Mouse (Mus musculus) stomach, postnatal 0 days (tissue): Measurements from ENCODE around the gene Ap3b1. TPM values are rescaled to one million over a fixed set of nuclear protein-coding genes. Genes with fewer than 3 reads are reported as not detected.
A peak's percentile ranks its signal among the peaks of the same experiment; 100 is the strongest.

Experiments
- ATAC-seq: fragments of 200-750 bp; cut with Nextera tagmentation; 2 replicates; pipeline ENCODE4 v1.8.0; 2017; ENCODE audit not compliant: low FRiP score, low TSS enrichment
- DNase-seq: peaks from one replicate; pipeline ENCODE4 v3.0.0-alpha.2; 2016; ENCODE audit warnings: low spot score
- H3K27ac ChIP-seq: fragments of 300-500 bp; sonication (generic); replicated peaks from 2 replicates; pipeline ENCODE4 v1.5.1; 2014; ENCODE audit warnings: mild to moderate bottlenecking, control low read depth
- H3K27me3 ChIP-seq: fragments of 300-500 bp; sonication (generic); 2 replicates; pipeline ENCODE4 v1.6.1; 2014; ENCODE audit warnings: low read length; ENCODE audit not compliant: control insufficient read depth, insufficient read depth
- H3K36me3 ChIP-seq: fragments of 300-500 bp; sonication (generic); 2 replicates; pipeline ENCODE4 v1.6.1; 2014; ENCODE audit warnings: low read length, mixed read lengths; ENCODE audit not compliant: control insufficient read depth, insufficient read depth
- H3K4me1 ChIP-seq: fragments of 300-500 bp; sonication (generic); replicated peaks from 2 replicates; pipeline ENCODE4 v1.6.1; 2014; ENCODE audit warnings: antibody characterized with exemption; ENCODE audit not compliant: control insufficient read depth, insufficient read depth
- H3K4me2 ChIP-seq: fragments of 300-500 bp; sonication (generic); replicated peaks from 2 replicates; pipeline ENCODE4 v1.6.1; 2014; ENCODE audit warnings: low read depth, mild to moderate bottlenecking, control low read depth, moderate library complexity
- H3K4me3 ChIP-seq: fragments of 300-500 bp; sonication (generic); 2 replicates; pipeline ENCODE4 v1.5.1; 2014; ENCODE audit warnings: low read depth, low read length, control low read depth
- H3K9ac ChIP-seq: fragments of 300-500 bp; sonication (generic); 2 replicates; pipeline ENCODE4 v1.6.1; 2014; ENCODE audit warnings: mild to moderate bottlenecking, low read length, control low read depth, mixed read lengths
- H3K9me3 ChIP-seq: fragments of 300-500 bp; sonication (generic); 2 replicates; pipeline ENCODE4 v1.6.1; 2016; ENCODE audit warnings: low read length; ENCODE audit not compliant: control insufficient read depth
- CTCF ChIP-seq: IDR thresholded peaks from 2 replicates; pipeline ENCODE4 v1.5.1; 2016; ENCODE audit warnings: antibody characterized with exemption, low read depth, mild to moderate bottlenecking, moderate library complexity
- EP300 ChIP-seq: optimal IDR thresholded peaks from 2 replicates; pipeline ENCODE3; 2016; ENCODE audit warnings: antibody characterized with exemption
- WGBS: fragments of 180-500 bp; shearing (Covaris S2); extraction: QIAGEN DNeasy Blood & Tissue Kit; methylation state at CpG from one replicate; pipeline ENCODE4 v1.1.7; 2014; 5-methylcytosine and 5-hydroxymethylcytosine counted together
- polyA plus RNA-seq: library from polyadenylated mRNA; unstranded; fragments of >200 nt; fragmentation: Nextera tagmentation; extraction: Ambion mirVana; gene quantifications from 2 replicates; pipeline ENCODE4 v1.2.1, GENCODE M21; 2015

The Ap3b1 gene
- polyA plus RNA-seq, 1 experiment from 2014 or later, result 30.3 TPM

- WGBS, result 65% methylated on average over 9 of the region's 9 CpGs
- Histone ChIP-seq H3K4me1 (no peaks in the 10 kb centered on the region), H3K9me3 (no peaks in the 10 kb centered on the region), H3K27ac (no peak overlapping the region), H3K4me3 (no peak overlapping the region), H3K4me2 (no peak overlapping the region), H3K36me3 (no peaks in the 10 kb centered on the region; the same call in 1 of the 2 replicates), H3K9ac (no peak overlapping the region), H3K27me3 (no peaks in the 10 kb centered on the region)
- DNase-seq (peak; percentile 2), ATAC-seq (no peak)
- TF ChIP-seq EP300 (no peak), CTCF (no peak)
Measured at GRCm38 (mm10) chr13:94394486-94394885, 35.7 kb downstream of the Ap3b1 start.

- Histone ChIP-seq H3K9ac (no peak overlapping the region), H3K27me3 (no peaks in the 10 kb centered on the region), H3K27ac (no peak overlapping the region), H3K9me3 (no peaks in the 10 kb centered on the region), H3K4me2 (no peak overlapping the region), H3K36me3 (no peaks in the 10 kb centered on the region; the same call in 1 of the 2 replicates), H3K4me3 (no peak overlapping the region), H3K4me1 (no peaks in the 10 kb centered on the region)
- 86% methylated on average over 8 of the region's 8 CpGs for WGBS
- DNase-seq, result no peak
- TF ChIP-seq EP300 (no peak), CTCF (no peak)
- ATAC-seq, result no peak
Measured at GRCm38 (mm10) chr13:94395763-94396162, 37.0 kb downstream of the Ap3b1 start.

- DNase-seq, result no peak
- Histone ChIP-seq H3K27me3 (no peaks in the 10 kb centered on the region), H3K27ac (no peak overlapping the region), H3K9ac (no peak overlapping the region), H3K36me3 (no peaks in the 10 kb centered on the region), H3K4me2 (no peak overlapping the region), H3K4me1 (no peaks in the 10 kb centered on the region), H3K9me3 (no peaks in the 10 kb centered on the region), H3K4me3 (no peak overlapping the region)
- ATAC-seq, result no peak
- TF ChIP-seq CTCF, result no peak
- 89% methylated on average over 10 of the region's 10 CpGs for WGBS
Measured at GRCm38 (mm10) chr13:94396392-94396920, 37.7 kb downstream of the Ap3b1 start.

GRCm38 (mm10) chr13:94398568-94399374 is 40.0 kb downstream of the Ap3b1 start:
- H3K27me3 ChIP-seq, result no peaks in the 10 kb centered on the region
- H3K4me3 ChIP-seq, result no peak overlapping the region
- DNase-seq (no peak), ATAC-seq (no peak)
- WGBS, result 62% methylated on average over 12 of the region's 12 CpGs
- H3K9me3 ChIP-seq, result no peaks in the 10 kb centered on the region
- no peak overlapping the region for H3K9ac ChIP-seq
- H3K36me3 ChIP-seq, result peaks cover 3% of the 10 kb centered on the region; the same call in 1 of the 2 replicates
- H3K4me1 ChIP-seq, result no peaks in the 10 kb centered on the region
- peak overlapping the region; percentile 30 for H3K27ac ChIP-seq
- TF ChIP-seq EP300, result no peak
- TF ChIP-seq CTCF, result no peak
- H3K4me2 ChIP-seq, result no peak overlapping the region

DNA sequence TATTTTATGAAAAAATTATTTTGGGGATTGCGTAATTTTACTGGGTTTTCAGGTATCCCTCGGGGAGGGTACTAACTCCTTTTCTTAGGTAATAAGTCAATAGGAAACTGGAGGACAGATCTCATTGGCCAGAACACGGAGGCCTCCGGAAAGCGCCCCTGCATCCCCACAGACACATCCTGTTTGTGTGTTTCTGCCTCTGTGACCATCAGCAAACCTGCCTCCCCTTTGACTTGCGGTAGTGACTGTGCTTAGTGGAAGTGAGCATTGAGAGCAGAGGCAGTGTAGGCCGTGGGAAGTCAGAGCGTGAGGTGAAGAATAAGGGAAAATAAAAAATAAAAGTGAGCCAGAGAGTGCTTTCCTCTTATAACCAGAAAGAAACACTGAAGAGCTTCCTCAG is 41.7 kb downstream of the Ap3b1 start:
- H3K9ac ChIP-seq, result no peak overlapping the region
- H3K4me3 ChIP-seq, result no peak overlapping the region
- no peaks in the 10 kb centered on the region for H3K27me3 ChIP-seq
- no peak for DNase-seq
- H3K4me2 ChIP-seq, result no peak overlapping the region
- 86% methylated on average over 8 of the region's 8 CpGs for WGBS
- H3K36me3 ChIP-seq, result peaks cover 7% of the 10 kb centered on the region; the same call in 1 of the 2 replicates
- no peak for ATAC-seq
- TF ChIP-seq EP300 (no peak), CTCF (no peak)
- no peaks in the 10 kb centered on the region for H3K9me3 ChIP-seq
- H3K4me1 ChIP-seq, result no peaks in the 10 kb centered on the region
- no peak overlapping the region for H3K27ac ChIP-seq

DNA sequence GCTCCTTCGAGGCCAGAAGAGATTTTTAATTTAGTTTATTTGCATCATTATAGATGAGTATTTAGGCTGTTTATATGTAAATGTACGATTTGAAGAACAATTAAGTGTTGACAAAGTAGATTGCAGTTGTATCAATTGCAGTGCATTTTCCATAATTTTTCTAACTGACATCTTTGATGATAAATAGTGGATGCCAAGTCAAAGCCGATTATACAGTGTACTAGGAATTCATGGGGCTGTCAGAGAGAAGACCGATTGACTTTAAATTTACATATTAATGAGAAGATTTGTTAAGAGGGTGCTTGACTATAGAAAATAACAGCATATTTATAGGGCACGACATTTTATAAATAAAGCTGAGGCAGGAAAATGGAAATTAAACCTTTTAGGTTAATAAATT is 64.8 kb downstream of the Ap3b1 start:
- Histone ChIP-seq H3K4me2 (no peak overlapping the region), H3K9ac (no peak overlapping the region), H3K4me3 (no peak overlapping the region), H3K36me3 (peaks cover 4% of the 10 kb centered on the region; the same call in 1 of the 2 replicates), H3K4me1 (no peaks in the 10 kb centered on the region), H3K27me3 (no peaks in the 10 kb centered on the region), H3K9me3 (no peaks in the 10 kb centered on the region), H3K27ac (no peak overlapping the region)
- ATAC-seq, result no peak
- WGBS, result 84% methylated on average over 5 of the region's 5 CpGs
- TF ChIP-seq CTCF (no peak), EP300 (no peak)
- no peak for DNase-seq
